Mouse (Mus musculus): Measurements from ENCODE around the gene Olfr750.

- no peak for TF ChIP-seq POLR2A (IDR thresholded peaks at IDR 0.05; ENCODE audit: insufficient read depth, low read depth, low read length)
- TF ChIP-seq CTCF (IDR thresholded peaks at IDR 0.05): no peak
Observed at GRCm38 (mm10) chr14:51087762-51088161, 13.5 kb upstream of the Olfr750 start.
